Comparison of ENCODE assay signal across 7 mouse cellular contexts in the genomic region with DNA sequence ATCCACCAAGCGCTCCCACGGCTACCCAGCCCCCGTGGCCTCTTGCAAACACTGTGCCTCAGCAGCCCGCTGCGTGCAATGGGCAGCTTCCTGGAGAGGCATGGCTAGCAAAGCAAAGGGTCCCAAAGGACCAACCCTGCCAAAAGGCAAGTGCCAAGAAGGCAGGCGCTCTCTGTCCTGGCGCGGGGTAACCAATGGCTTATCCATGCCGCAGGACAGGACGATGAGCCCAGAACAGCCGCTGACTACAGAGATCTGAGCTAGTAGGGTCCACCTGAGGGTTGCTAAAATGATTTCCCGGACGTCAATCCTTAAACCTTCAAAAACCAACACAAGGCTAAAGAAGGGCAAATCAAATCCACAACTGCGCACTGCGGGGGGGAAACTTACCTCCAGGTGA.
DNase-seq lines count a peak whose midpoint lies in the region; ATAC-seq and TF ChIP-seq lines count a peak whose summit lies in the region.

No protein-coding gene starts in this region.

- H3K4me1 ChIP-seq in lung, embryonic 14.5 days (ENCODE audit: insufficient read depth) = peaks cover 7% of the 10 kb centered on the region
- H3K4me1 ChIP-seq in embryonic facial prominence, embryonic 11.5 days (ENCODE audit: control insufficient read depth, insufficient read depth, low read length) = peaks cover 2% of the 10 kb centered on the region; the same call in 1 of the 2 replicates
- H3K4me1 ChIP-seq in neural tube, embryonic 14.5 days (ENCODE audit: control insufficient read depth, insufficient read depth, low read length) = peaks cover 11% of the 10 kb centered on the region; the same call in 1 of the 2 replicates

- H3K36me3 ChIP-seq in lung, embryonic 14.5 days (ENCODE audit: insufficient read depth) = no peaks in the 10 kb centered on the region
- H3K36me3 ChIP-seq in embryonic facial prominence, embryonic 11.5 days (replicated peaks; ENCODE audit: control insufficient read depth, insufficient read depth, low read depth, low read length) = no peaks in the 10 kb centered on the region
- no peaks in the 10 kb centered on the region for H3K36me3 ChIP-seq in neural tube, embryonic 14.5 days (ENCODE audit: control insufficient read depth, insufficient read depth, low read length)

- H3K9ac ChIP-seq in lung, embryonic 14.5 days = peak overlapping the region; percentile 60
- H3K9ac ChIP-seq in embryonic facial prominence, embryonic 11.5 days (replicated peaks; ENCODE audit: low read length) = peak overlapping the region; percentile 82
- peak overlapping the region; percentile 55 for H3K9ac ChIP-seq in neural tube, embryonic 14.5 days (replicated peaks; ENCODE audit: low read depth, low read length)

- no peaks in the 10 kb centered on the region for H3K27me3 ChIP-seq in lung, embryonic 14.5 days (ENCODE audit: insufficient read depth, low read length)
- H3K27me3 ChIP-seq in embryonic facial prominence, embryonic 11.5 days (ENCODE audit: control insufficient read depth, insufficient read depth, low read length) = no peaks in the 10 kb centered on the region; the same call in 1 of the 2 replicates
- H3K27me3 ChIP-seq in neural tube, embryonic 14.5 days (ENCODE audit: control insufficient read depth, insufficient read depth, low read length) = peaks cover 3% of the 10 kb centered on the region; the same call in 1 of the 2 replicates

- DNase-seq in lung, embryonic 14.5 days = no peak
- no peak for DNase-seq in lung, postnatal 14 days
- no peak for DNase-seq in embryonic facial prominence, embryonic 11.5 days (ENCODE audit: low spot score)
- DNase-seq in induced T-regulatory cell, adult 2 months (ENCODE audit: low read depth) = peak; percentile 33
- no peak for DNase-seq in layer of hippocampus, adult 9-11 months
- no peak for DNase-seq in B cell, adult 2 months

- H3K4me2 ChIP-seq in lung, embryonic 14.5 days = peak overlapping the region; percentile 76
- peak overlapping the region; percentile 98 for H3K4me2 ChIP-seq in embryonic facial prominence, embryonic 11.5 days (ENCODE audit: low read depth, low read length)
- H3K4me2 ChIP-seq in neural tube, embryonic 14.5 days (ENCODE audit: low read depth, low read length) = peak overlapping the region; percentile 90

- no peaks in the 10 kb centered on the region for H3K9me3 ChIP-seq in lung, embryonic 14.5 days (ENCODE audit: low read depth, low read length)
- no peaks in the 10 kb centered on the region for H3K9me3 ChIP-seq in embryonic facial prominence, embryonic 11.5 days (replicated peaks; ENCODE audit: control insufficient read depth, low read length)
- no peaks in the 10 kb centered on the region for H3K9me3 ChIP-seq in neural tube, embryonic 14.5 days (ENCODE audit: control insufficient read depth, low read length)

- H3K27ac ChIP-seq in lung, embryonic 14.5 days (ENCODE audit: low read depth) = no peak overlapping the region
- H3K27ac ChIP-seq in embryonic facial prominence, embryonic 11.5 days (replicated peaks; ENCODE audit: low read depth, low read length) = no peak overlapping the region
- H3K27ac ChIP-seq in neural tube, embryonic 14.5 days (ENCODE audit: low read depth, low read length) = peak overlapping the region; percentile 84; the same call in 1 of the 2 replicates

- 0 out of 2 replicates have a peak, but pooled peaks have one; percentile 8 for ATAC-seq in lung, embryonic 14.5 days (ENCODE audit: insufficient read depth)
- ATAC-seq in embryonic facial prominence, embryonic 11.5 days (replicated peaks; ENCODE audit: insufficient number of reproducible peaks, low FRiP score, low TSS enrichment, low read depth) = no peak
- 0 out of 2 replicates have a peak, but pooled peaks have one; percentile 20 for ATAC-seq in neural tube, embryonic 14.5 days (ENCODE audit: low read depth)

- WGBS in lung, embryonic 14.5 days = 13% methylated on average over 15 of the region's 15 CpGs
- WGBS in embryonic facial prominence, embryonic 11.5 days = 11% methylated on average over 15 of the region's 15 CpGs
- 4% methylated on average over 15 of the region's 15 CpGs for WGBS in neural tube, embryonic 14.5 days

- H3K4me3 ChIP-seq in lung, embryonic 14.5 days (ENCODE audit: low read depth, low read length) = peak overlapping the region; percentile 49
- H3K4me3 ChIP-seq in embryonic facial prominence, embryonic 11.5 days (ENCODE audit: low read depth, low read length) = peak overlapping the region; percentile 68
- H3K4me3 ChIP-seq in neural tube, embryonic 14.5 days (ENCODE audit: low read depth, low read length) = peak overlapping the region; percentile 53

- TF ChIP-seq CTCF in lung, embryonic 14.5 days (IDR thresholded peaks at IDR 0.05; ENCODE audit: low read depth) = no peak
